Mouse (Mus musculus): ENCODE data around the gene Smad9.

DNA sequence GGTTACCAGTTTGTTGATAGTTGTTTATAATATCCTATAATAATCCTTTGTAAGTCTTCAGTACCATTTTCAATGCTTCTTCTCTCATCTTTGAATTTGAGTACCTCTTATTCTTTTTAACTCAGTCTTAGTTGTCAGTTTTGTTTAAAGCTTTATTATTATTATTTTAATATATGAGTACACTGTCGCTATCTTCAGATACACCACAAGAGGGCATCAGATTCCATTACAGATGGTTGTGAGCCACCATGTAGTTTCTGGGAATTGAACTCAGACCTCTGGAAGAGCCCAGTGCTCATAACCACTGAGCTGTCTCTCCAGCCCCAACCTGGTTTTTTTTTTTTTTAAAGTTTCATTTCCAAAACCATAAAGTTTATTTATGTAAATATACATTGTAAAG, 56.2 kb downstream of the Smad9 start:
- TF ChIP-seq CTCF (IDR thresholded peaks at IDR 0.05; ENCODE audit: low read depth) (peak; percentile 12; the same call in 1 of the 2 replicates), EP300 (IDR thresholded peaks at IDR 0.05; ENCODE audit: low read depth) (no peak)

Measured in liver, embryonic 14.5 days (tissue).